Mouse (Mus musculus) intestine, embryonic 14.5 days (tissue): ENCODE measurements around the gene Rnpepl1. TPM values are rescaled to one million over a fixed set of nuclear protein-coding genes. Genes with fewer than 3 reads are reported as not detected.

Experiments
- ATAC-seq: fragments of 200-750 bp; cut with Nextera tagmentation; replicated peaks from 2 replicates; pipeline ENCODE4 v1.8.0; 2017; ENCODE audit warnings: low read depth, moderate number of reproducible peaks, moderate TSS enrichment, moderate library complexity; ENCODE audit not compliant: low FRiP score, low TSS enrichment
- DNase-seq: peaks from one replicate; pipeline ENCODE4 v3.0.0-alpha.2; 2018; ENCODE audit warnings: low spot score
- H3K27ac ChIP-seq: fragments of 300-500 bp; sonication (generic); 2 replicates; pipeline ENCODE4 v1.5.1; 2014; ENCODE audit warnings: low read depth, mild to moderate bottlenecking, control low read depth
- H3K27me3 ChIP-seq: fragments of 300-500 bp; sonication (generic); replicated peaks from 2 replicates; pipeline ENCODE4 v1.6.1; 2014; ENCODE audit warnings: low read length, control low read depth; ENCODE audit not compliant: control insufficient read depth, insufficient read depth
- H3K36me3 ChIP-seq: fragments of 300-500 bp; sonication (generic); 2 replicates; pipeline ENCODE4 v1.6.1; 2014; ENCODE audit warnings: low read length, control low read depth; ENCODE audit not compliant: control insufficient read depth, insufficient read depth
- H3K4me1 ChIP-seq: fragments of 300-500 bp; sonication (generic); replicated peaks from 2 replicates; pipeline ENCODE4 v1.6.1; 2014; ENCODE audit warnings: low read length, control low read depth, mixed read lengths; ENCODE audit not compliant: control insufficient read depth, insufficient read depth
- H3K4me2 ChIP-seq: fragments of 300-500 bp; sonication (generic); 2 replicates; pipeline ENCODE4 v1.6.1; 2014; ENCODE audit warnings: low read length
- H3K4me3 ChIP-seq: fragments of 300-500 bp; sonication (generic); 2 replicates; pipeline ENCODE4 v1.5.1; 2014; ENCODE audit warnings: low read depth, low read length, control low read depth, mixed read lengths
- H3K9ac ChIP-seq: fragments of 300-500 bp; sonication (generic); 2 replicates; pipeline ENCODE4 v1.6.1; 2014; ENCODE audit warnings: mild to moderate bottlenecking, low read length
- H3K9me3 ChIP-seq: fragments of 300-500 bp; sonication (generic); 2 replicates; pipeline ENCODE4 v1.6.1; 2016; ENCODE audit warnings: low read length, control low read depth; ENCODE audit not compliant: control insufficient read depth
- WGBS: fragments of 180-500 bp; shearing (Covaris S2); extraction: QIAGEN DNeasy Blood & Tissue Kit; methylation state at CpG from one replicate; pipeline ENCODE4 v1.1.7; 2014; 5-methylcytosine and 5-hydroxymethylcytosine counted together
- polyA plus RNA-seq: library from polyadenylated mRNA; unstranded; fragments of >200 nt; fragmentation: Nextera tagmentation; extraction: Ambion mirVana; gene quantifications from 2 replicates; pipeline ENCODE4 v1.2.1, GENCODE M21; 2014

Rnpepl1 gene
- polyA plus RNA-seq, 1 experiment from 2014 or later = 36.8 TPM

DNA sequence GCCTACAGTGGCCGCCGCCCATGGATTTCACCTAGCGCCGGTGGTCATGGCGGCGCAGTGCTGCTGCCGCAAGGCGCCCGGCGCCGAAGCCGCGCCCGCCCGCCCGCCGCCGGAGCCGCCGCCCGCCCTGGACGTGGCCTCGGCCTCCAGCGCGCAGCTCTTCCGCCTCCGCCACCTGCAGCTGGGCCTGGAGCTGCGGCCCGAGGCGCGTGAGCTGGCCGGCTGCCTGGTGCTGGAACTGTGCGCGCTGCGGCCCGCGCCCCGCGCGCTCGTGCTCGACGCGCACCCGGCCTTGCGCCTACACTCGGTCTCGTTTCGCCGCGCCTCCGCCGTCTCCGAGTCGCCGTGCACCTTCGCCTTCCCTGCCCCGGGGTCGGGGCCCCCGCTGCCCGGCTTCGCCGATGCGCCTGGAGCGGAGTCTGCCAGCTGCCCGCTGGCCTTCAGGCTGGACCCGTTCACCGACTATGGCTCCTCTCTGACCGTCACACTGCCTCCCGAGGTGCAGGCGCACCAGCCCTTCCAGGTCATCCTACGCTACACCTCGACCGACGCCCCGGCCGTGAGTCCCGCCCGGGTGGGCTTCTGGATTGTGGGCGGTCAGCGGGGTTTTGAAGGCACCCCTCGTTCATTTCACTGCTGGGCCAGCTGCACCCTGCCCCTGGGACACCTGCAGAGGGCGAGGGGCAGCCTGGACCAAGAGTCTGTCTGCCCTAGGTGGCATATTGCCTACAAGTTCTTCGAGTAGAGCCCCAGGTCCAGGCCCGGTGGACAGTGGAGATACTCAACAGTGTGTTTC, 540 bp downstream of the Rnpepl1 start:
- Histone ChIP-seq H3K4me1 (peaks cover 25% of the 10 kb centered on the region), H3K36me3 (peaks cover 21% of the 10 kb centered on the region), H3K4me2 (peak overlapping the region; percentile 59), H3K9me3 (no peaks in the 10 kb centered on the region), H3K27ac (peak overlapping the region; percentile 84), H3K9ac (peak overlapping the region; percentile 79), H3K4me3 (peak overlapping the region; percentile 72), H3K27me3 (no peaks in the 10 kb centered on the region)
- under 1% methylated on average over 57 of the region's 85 CpGs for WGBS
- DNase-seq = peak; percentile 80
- peak; percentile 32; the same call in 1 of the 2 replicates for ATAC-seq

DNA sequence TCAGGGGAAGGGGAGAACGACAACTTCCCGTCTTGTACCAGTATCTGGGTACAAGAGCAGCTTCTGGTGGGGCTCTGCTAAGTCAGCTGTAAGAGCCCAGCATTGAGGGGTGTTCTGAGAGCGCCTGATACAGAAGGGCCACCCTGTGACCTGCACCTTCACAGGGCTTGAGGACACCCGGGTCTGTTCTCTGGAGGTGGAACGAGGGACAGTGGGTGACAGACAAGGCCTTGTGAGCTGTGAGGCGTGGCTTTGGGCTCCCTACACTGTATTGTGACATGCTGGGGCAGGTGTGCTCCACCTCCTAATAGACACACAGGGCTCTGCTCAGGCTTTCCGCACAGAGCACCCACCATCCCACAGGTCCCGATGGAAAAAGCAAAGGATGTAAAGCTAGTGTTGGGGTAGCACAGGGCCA, 1.1 kb downstream of the Rnpepl1 start:
- peaks cover 25% of the 10 kb centered on the region for H3K4me1 ChIP-seq
- ATAC-seq (no peak), DNase-seq (no peak)
- peak overlapping the region; percentile 84 for H3K27ac ChIP-seq
- peak overlapping the region; percentile 59 for H3K4me2 ChIP-seq
- H3K27me3 ChIP-seq = no peaks in the 10 kb centered on the region
- 37% methylated on average over 8 of the region's 8 CpGs for WGBS
- peak overlapping the region; percentile 79 for H3K9ac ChIP-seq
- H3K9me3 ChIP-seq = no peaks in the 10 kb centered on the region
- H3K4me3 ChIP-seq = peak overlapping the region; percentile 72
- H3K36me3 ChIP-seq = peaks cover 27% of the 10 kb centered on the region

DNA sequence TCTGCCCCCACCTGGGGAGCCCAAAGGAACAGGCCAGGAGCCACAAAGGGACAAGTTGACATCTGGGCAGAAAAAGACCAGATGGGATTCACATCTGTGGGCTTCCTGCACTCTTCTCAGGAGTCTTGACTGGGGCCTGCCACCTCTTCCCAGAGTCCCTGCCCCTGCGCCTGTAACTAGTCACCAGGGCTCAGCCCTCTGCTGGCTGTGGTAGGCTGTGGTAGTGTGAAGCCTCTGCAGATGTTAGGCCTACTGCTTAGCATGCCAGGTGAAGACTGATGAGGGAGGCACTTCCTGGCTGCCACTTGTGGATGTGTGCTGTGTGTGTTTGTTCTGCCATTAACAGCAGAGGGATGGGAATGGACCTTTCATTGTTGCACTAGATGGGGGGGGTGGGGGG, 1.7 kb downstream of the Rnpepl1 start:
- no peaks in the 10 kb centered on the region for H3K27me3 ChIP-seq
- ATAC-seq (no peak), DNase-seq (no peak)
- H3K4me2 ChIP-seq = peak overlapping the region; percentile 59
- H3K36me3 ChIP-seq = peaks cover 32% of the 10 kb centered on the region
- H3K9ac ChIP-seq = peak overlapping the region; percentile 79
- H3K9me3 ChIP-seq = no peaks in the 10 kb centered on the region
- H3K4me3 ChIP-seq = peak overlapping the region; percentile 72
- WGBS = 50% methylated on average over 1 of the region's 1 CpGs
- no peak overlapping the region for H3K27ac ChIP-seq
- H3K4me1 ChIP-seq = peaks cover 25% of the 10 kb centered on the region

GRCm38 (mm10) chr1:92914239-92914638, 3.7 kb downstream of the Rnpepl1 start:
- Histone ChIP-seq H3K36me3 (peaks cover 52% of the 10 kb centered on the region), H3K27me3 (no peaks in the 10 kb centered on the region), H3K4me1 (peaks cover 19% of the 10 kb centered on the region), H3K9ac (no peak overlapping the region), H3K27ac (no peak overlapping the region), H3K4me3 (no peak overlapping the region), H3K9me3 (no peaks in the 10 kb centered on the region), H3K4me2 (no peak overlapping the region)
- WGBS = 70% methylated on average over 4 of the region's 4 CpGs
- ATAC-seq (no peak), DNase-seq (no peak)

GRCm38 (mm10) chr1:92914993-92915392, 4.4 kb downstream of the Rnpepl1 start:
- H3K4me1 ChIP-seq = peaks cover 14% of the 10 kb centered on the region
- H3K4me3 ChIP-seq = no peak overlapping the region
- no peak overlapping the region for H3K4me2 ChIP-seq
- H3K36me3 ChIP-seq = peaks cover 59% of the 10 kb centered on the region
- no peaks in the 10 kb centered on the region for H3K9me3 ChIP-seq
- DNase-seq = no peak
- no peak overlapping the region for H3K27ac ChIP-seq
- ATAC-seq = no peak
- WGBS = 96% methylated on average over 11 of the region's 11 CpGs
- no peak overlapping the region for H3K9ac ChIP-seq
- H3K27me3 ChIP-seq = no peaks in the 10 kb centered on the region

DNA sequence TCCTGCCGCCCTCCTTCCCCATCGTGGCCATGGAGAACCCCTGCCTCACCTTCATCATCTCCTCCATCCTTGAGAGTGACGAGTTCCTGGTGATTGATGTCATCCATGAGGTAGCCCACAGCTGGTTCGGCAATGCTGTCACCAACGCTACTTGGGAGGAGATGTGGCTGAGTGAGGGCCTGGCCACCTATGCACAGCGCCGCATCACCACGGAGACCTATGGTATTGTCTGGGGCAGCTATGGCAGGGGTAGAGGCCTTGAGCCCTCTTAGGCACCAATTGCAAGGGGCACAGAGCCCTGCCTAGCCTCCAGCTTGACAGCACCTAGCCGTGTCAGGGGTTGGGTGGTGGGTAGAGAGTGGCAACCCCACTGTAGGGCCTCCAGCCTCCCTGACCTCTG, 6.1 kb downstream of the Rnpepl1 start:
- H3K4me3 ChIP-seq = no peak overlapping the region
- H3K4me2 ChIP-seq = no peak overlapping the region
- ATAC-seq (no peak), DNase-seq (no peak)
- no peaks in the 10 kb centered on the region for H3K27me3 ChIP-seq
- no peak overlapping the region for H3K9ac ChIP-seq
- H3K4me1 ChIP-seq = peaks cover 9% of the 10 kb centered on the region
- H3K9me3 ChIP-seq = no peaks in the 10 kb centered on the region
- no peak overlapping the region for H3K27ac ChIP-seq
- H3K36me3 ChIP-seq = peaks cover 70% of the 10 kb centered on the region
- WGBS = 94% methylated on average over 9 of the region's 9 CpGs

GRCm38 (mm10) chr1:92919151-92919550, 8.6 kb downstream of the Rnpepl1 start:
- no peaks in the 10 kb centered on the region for H3K4me1 ChIP-seq
- H3K4me3 ChIP-seq = no peak overlapping the region
- ATAC-seq = no peak
- no peak overlapping the region for H3K27ac ChIP-seq
- no peak overlapping the region for H3K4me2 ChIP-seq
- H3K9me3 ChIP-seq = no peaks in the 10 kb centered on the region
- no peak for DNase-seq
- H3K36me3 ChIP-seq = peaks cover 67% of the 10 kb centered on the region
- H3K27me3 ChIP-seq = no peaks in the 10 kb centered on the region
- H3K9ac ChIP-seq = no peak overlapping the region
- WGBS = 95% methylated on average over 11 of the region's 11 CpGs

DNA sequence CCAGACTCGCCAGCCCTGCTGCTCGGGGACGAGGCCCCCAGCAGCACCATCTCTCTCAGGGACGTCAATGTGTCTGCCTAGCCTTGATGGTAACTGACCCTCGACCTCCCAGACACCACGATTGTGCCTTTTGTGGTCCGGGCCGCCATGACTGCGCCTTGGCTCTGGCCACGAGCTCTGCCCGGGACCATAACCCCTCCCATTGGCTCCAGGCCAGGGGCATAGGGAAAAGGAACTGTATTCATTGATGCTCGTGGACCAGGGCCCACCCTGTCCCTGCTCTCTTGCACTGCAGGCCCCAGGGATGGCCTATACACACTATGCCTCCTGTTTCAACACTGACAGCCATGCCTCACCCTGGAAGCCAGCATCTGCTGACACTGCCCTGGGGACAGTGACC, 9.2 kb downstream of the Rnpepl1 start:
- Histone ChIP-seq H3K27me3 (no peaks in the 10 kb centered on the region), H3K4me3 (no peak overlapping the region), H3K27ac (no peak overlapping the region), H3K4me1 (no peaks in the 10 kb centered on the region), H3K4me2 (no peak overlapping the region), H3K36me3 (peaks cover 63% of the 10 kb centered on the region), H3K9ac (no peak overlapping the region), H3K9me3 (no peaks in the 10 kb centered on the region)
- no peak for DNase-seq
- ATAC-seq = no peak
- 84% methylated on average over 12 of the region's 12 CpGs for WGBS
